Mouse (Mus musculus) induced T-regulatory cell, adult 2 months (primary cell): ENCODE results near the gene Nrtn.

Experiments used
- DNase-seq: peaks from one replicate; pipeline ENCODE4 v3.0.0-alpha.2; 2012; ENCODE audit warnings: low read depth

Gene Nrtn

GRCm38 (mm10) chr17:56757416-56758123 lies at the start of gene Nrtn:
Gene Nrtn (minus strand): TSS chr17:56757530.
- peak; percentile 72 for DNase-seq

- DNase-seq = no peak
Observed at GRCm38 (mm10) chr17:56805784-56806183, 48.5 kb upstream of the Nrtn start.

GRCm38 (mm10) chr17:56804952-56805351 lies 47.6 kb upstream of the Nrtn start:
- no peak for DNase-seq

GRCm38 (mm10) chr17:56802065-56802464 lies 44.7 kb upstream of the Nrtn start:
- no peak for DNase-seq

- no peak for DNase-seq
Observed at GRCm38 (mm10) chr17:56799276-56799675, 41.9 kb upstream of the Nrtn start.

- DNase-seq = no peak
Observed at GRCm38 (mm10) chr17:56793614-56794319, 36.4 kb upstream of the Nrtn start.

- DNase-seq = no peak
Observed at GRCm38 (mm10) chr17:56792588-56792987, 35.3 kb upstream of the Nrtn start.

GRCm38 (mm10) chr17:56789286-56789685 lies 32.0 kb upstream of the Nrtn start:
- no peak for DNase-seq

- no peak for DNase-seq
Observed at GRCm38 (mm10) chr17:56788886-56789285, 31.6 kb upstream of the Nrtn start.

- no peak for DNase-seq
Observed at GRCm38 (mm10) chr17:56780291-56780978, 23.1 kb upstream of the Nrtn start.

GRCm38 (mm10) chr17:56778779-56779362 lies 21.5 kb upstream of the Nrtn start:
- no peak for DNase-seq

GRCm38 (mm10) chr17:56777568-56777967 lies 20.2 kb upstream of the Nrtn start:
- DNase-seq = peak; percentile 16

- no peak for DNase-seq
Observed at GRCm38 (mm10) chr17:56769950-56770349, 12.6 kb upstream of the Nrtn start, which contains the start of gene Prr22. Gene Prr22 (plus strand): TSS chr17:56770250.

- DNase-seq = no peak
Observed at GRCm38 (mm10) chr17:56768941-56769340, 11.6 kb upstream of the Nrtn start.

- no peak for DNase-seq
Observed at GRCm38 (mm10) chr17:56767531-56768135, 10.3 kb upstream of the Nrtn start.

GRCm38 (mm10) chr17:56766631-56767405 lies 9.5 kb upstream of the Nrtn start:
- DNase-seq = no peak

GRCm38 (mm10) chr17:56765431-56765830 lies 8.1 kb upstream of the Nrtn start:
- no peak for DNase-seq

- DNase-seq = peak; percentile 94
Observed at GRCm38 (mm10) chr17:56764474-56765354, 7.4 kb upstream of the Nrtn start, which contains the start of gene Dus3l. Gene Dus3l (plus strand): TSS chr17:56764757.

GRCm38 (mm10) chr17:56763741-56764250 lies 6.5 kb upstream of the Nrtn start:
- peak; percentile 30 for DNase-seq
